Mouse (Mus musculus) hindbrain, embryonic 13.5 days (tissue): ENCODE results near the gene Enpep. TPM values are rescaled to one million over a fixed set of nuclear protein-coding genes. Genes with fewer than 3 reads are reported as not detected.

ENCODE experiments used
- ATAC-seq: fragments of 200-750 bp; cut with Nextera tagmentation; 2 replicates; pipeline ENCODE4 v1.8.0; 2017; ENCODE audit warnings: moderate TSS enrichment; ENCODE audit not compliant: low FRiP score
- H3K27ac ChIP-seq: fragments of 300-500 bp; sonication (generic); 2 replicates; pipeline ENCODE4 v1.5.1; 2015; ENCODE audit warnings: inconsistent platforms, mild to moderate bottlenecking, moderate library complexity
- H3K27me3 ChIP-seq: fragments of 300-500 bp; sonication (generic); 2 replicates; pipeline ENCODE4 v1.6.1; 2015; ENCODE audit warnings: mild to moderate bottlenecking, inconsistent platforms
- H3K36me3 ChIP-seq: fragments of 300-500 bp; sonication (generic); 2 replicates; pipeline ENCODE4 v1.6.1; 2015; ENCODE audit warnings: mild to moderate bottlenecking, inconsistent platforms
- H3K4me1 ChIP-seq: fragments of 300-500 bp; sonication (generic); replicated peaks from 2 replicates; pipeline ENCODE4 v1.6.1; 2015; ENCODE audit warnings: inconsistent platforms
- H3K4me2 ChIP-seq: fragments of 300-500 bp; sonication (generic); 2 replicates; pipeline ENCODE4 v1.6.1; 2015; ENCODE audit warnings: inconsistent platforms, mild to moderate bottlenecking, moderate library complexity
- H3K4me3 ChIP-seq: fragments of 300-500 bp; sonication (generic); 2 replicates; pipeline ENCODE4 v1.5.1; 2015; ENCODE audit warnings: mild to moderate bottlenecking, inconsistent platforms
- H3K9ac ChIP-seq: fragments of 300-500 bp; sonication (generic); 2 replicates; pipeline ENCODE4 v1.6.1; 2015; ENCODE audit warnings: mild to moderate bottlenecking, inconsistent platforms
- H3K9me3 ChIP-seq: fragments of 300-500 bp; sonication (generic); 2 replicates; pipeline ENCODE4 v1.6.1; 2016; ENCODE audit warnings: inconsistent platforms
- WGBS: fragments of 180-500 bp; shearing (Covaris S2); methylation state at CpG from one replicate; pipeline ENCODE4 v1.1.7; 2015; 5-methylcytosine and 5-hydroxymethylcytosine counted together
- polyA plus RNA-seq: library from polyadenylated mRNA; unstranded; fragments of >200 nt; fragmentation: Nextera tagmentation; extraction: Ambion mirVana; gene quantifications from 2 replicates; pipeline ENCODE4 v1.2.1, GENCODE M21; 2015

Enpep gene
- polyA plus RNA-seq: 1.6 and 1.8 TPM in 2 replicates

DNA sequence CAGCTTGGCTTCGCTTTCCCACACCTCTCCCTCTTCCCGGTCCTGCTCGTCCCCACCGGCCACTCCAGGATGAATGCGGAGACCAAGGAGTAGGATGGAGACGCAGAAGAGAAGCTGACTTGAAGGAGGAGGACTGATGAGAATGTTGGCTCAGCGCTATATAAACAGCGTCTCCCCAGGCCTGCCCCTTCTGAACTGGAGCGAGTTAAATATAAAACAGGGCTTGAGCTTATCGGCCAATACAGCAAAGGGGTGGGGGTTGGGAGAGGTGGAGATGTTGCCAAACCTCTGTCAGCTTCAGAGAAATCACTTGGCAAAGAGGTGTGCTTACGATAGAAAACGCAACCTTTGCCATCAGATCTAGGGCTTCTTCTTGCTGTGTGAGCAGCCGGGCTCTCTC is at the start of gene Enpep:
Gene Enpep (minus strand): TSS at position 135 of the 400 bp plus-strand sequence.
- H3K4me1 ChIP-seq: 0 out of 2 replicates have a peak, but pooled peaks cover 4% of the 10 kb centered on the region
- no peak for ATAC-seq
- peak within 1 kb of the TSS; percentile 30; the same call in 1 of the 2 replicates for H3K4me2 ChIP-seq
- H3K4me3 ChIP-seq: no peak within 1 kb of the TSS
- H3K9ac ChIP-seq: no peak within 1 kb of the TSS
- WGBS: 59% methylated on average over 13 of the region's 13 CpGs
- H3K27me3 ChIP-seq: no peaks in the 10 kb centered on the region
- no peaks in the 10 kb centered on the region for H3K36me3 ChIP-seq
- no peak within 1 kb of the TSS for H3K27ac ChIP-seq
- H3K9me3 ChIP-seq: no peaks in the 10 kb centered on the region

DNA sequence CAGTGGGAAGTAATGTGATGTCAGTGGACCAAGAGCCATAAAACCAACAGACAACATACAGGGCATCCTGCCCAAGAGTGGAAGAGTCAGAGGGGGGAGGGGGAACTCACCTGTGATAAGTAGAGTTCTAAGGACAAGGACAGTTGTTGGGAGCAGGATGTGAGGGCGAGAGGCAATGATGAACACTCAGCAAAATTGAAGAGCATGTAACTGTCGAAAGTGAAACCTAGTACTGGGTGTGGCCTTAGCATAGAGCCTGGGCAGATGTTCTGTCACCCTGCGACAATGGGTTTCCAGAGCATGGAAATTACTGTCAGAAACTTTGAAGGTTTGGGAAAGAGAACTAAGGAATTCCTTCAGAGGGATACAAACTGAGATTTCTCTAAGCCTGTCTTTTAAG is 46.6 kb upstream of the Enpep start:
- no peak overlapping the region for H3K9ac ChIP-seq
- ATAC-seq: no peak
- no peaks in the 10 kb centered on the region for H3K27me3 ChIP-seq
- no peaks in the 10 kb centered on the region for H3K36me3 ChIP-seq
- no peak overlapping the region for H3K4me2 ChIP-seq
- no peaks in the 10 kb centered on the region for H3K4me1 ChIP-seq
- H3K27ac ChIP-seq: no peak overlapping the region
- H3K9me3 ChIP-seq: no peaks in the 10 kb centered on the region
- WGBS: 89% methylated on average over 3 of the region's 3 CpGs
- no peak overlapping the region for H3K4me3 ChIP-seq

DNA sequence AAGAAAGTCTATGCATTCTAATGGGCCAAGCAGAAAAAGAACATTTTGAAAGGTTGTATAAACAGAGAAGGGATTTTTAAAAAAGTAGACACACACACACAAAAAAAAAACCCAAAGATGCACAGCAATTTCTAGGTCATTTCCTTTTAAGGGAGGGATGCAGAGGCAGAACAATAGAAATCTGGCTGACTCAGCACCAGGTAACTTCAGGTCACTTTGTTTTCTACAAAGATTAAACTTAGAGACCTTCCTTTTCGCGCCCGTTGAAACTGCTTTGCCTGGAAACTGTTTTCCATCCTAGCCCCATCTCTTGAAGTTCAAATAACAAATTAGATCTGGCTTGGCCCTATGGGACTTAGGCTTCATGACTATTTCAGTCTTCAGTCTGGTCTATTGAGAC is 42.6 kb upstream of the Enpep start:
- no peaks in the 10 kb centered on the region for H3K9me3 ChIP-seq
- no peak for ATAC-seq
- H3K4me3 ChIP-seq: no peak overlapping the region
- 96% methylated on average over 3 of the region's 3 CpGs for WGBS
- no peaks in the 10 kb centered on the region for H3K36me3 ChIP-seq
- no peak overlapping the region for H3K9ac ChIP-seq
- H3K27ac ChIP-seq: no peak overlapping the region
- H3K4me1 ChIP-seq: no peaks in the 10 kb centered on the region
- no peak overlapping the region for H3K4me2 ChIP-seq
- no peaks in the 10 kb centered on the region for H3K27me3 ChIP-seq

DNA sequence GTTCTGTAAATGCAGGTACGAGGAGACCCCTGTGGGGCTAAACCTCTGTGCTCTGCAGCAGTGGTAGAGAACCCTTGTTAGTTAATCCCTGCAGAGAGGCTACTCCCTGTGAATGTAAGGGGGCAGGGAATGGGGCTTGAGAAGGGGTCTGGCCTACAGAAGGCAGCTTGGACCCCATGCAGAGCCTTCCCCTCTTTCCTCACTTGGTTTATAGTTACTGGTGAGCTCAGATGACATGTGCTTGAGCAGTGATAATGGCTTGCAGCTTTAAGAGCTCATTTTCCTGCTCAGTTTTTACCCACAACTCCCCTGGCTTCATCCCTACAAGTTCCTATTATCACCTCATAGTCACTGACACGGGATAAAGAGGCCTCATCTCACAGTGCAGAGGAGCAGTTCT is 40.6 kb upstream of the Enpep start:
- Histone ChIP-seq H3K9ac (no peak overlapping the region), H3K4me3 (no peak overlapping the region), H3K4me1 (no peaks in the 10 kb centered on the region), H3K27ac (no peak overlapping the region), H3K4me2 (no peak overlapping the region), H3K36me3 (no peaks in the 10 kb centered on the region), H3K27me3 (no peaks in the 10 kb centered on the region), H3K9me3 (no peaks in the 10 kb centered on the region)
- 54% methylated on average over 2 of the region's 2 CpGs for WGBS
- no peak for ATAC-seq

DNA sequence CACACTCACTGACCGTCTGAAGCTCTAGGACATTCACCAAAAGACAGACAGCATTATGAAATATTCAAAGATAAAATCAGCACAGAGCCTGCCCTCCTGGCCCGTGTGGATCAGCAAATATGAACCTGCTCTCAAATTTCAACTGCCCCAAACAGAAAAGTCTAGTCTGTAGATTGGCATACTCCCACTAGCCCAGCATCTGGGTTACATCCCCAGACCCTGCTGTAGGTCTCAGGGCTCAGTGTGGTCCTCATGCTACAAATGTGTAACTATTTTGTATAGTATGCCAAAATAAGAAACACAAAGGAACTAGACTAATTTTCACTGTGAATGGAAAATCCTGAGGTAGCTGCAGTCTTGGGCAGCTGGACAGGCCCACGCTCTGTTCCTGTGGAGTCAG is 37.0 kb upstream of the Enpep start:
- WGBS: 87% methylated on average over 3 of the region's 3 CpGs
- no peak overlapping the region for H3K27ac ChIP-seq
- ATAC-seq: no peak
- H3K4me2 ChIP-seq: no peak overlapping the region
- H3K9ac ChIP-seq: no peak overlapping the region
- no peaks in the 10 kb centered on the region for H3K27me3 ChIP-seq
- H3K9me3 ChIP-seq: no peaks in the 10 kb centered on the region
- no peak overlapping the region for H3K4me3 ChIP-seq
- H3K4me1 ChIP-seq: no peaks in the 10 kb centered on the region
- H3K36me3 ChIP-seq: no peaks in the 10 kb centered on the region

DNA sequence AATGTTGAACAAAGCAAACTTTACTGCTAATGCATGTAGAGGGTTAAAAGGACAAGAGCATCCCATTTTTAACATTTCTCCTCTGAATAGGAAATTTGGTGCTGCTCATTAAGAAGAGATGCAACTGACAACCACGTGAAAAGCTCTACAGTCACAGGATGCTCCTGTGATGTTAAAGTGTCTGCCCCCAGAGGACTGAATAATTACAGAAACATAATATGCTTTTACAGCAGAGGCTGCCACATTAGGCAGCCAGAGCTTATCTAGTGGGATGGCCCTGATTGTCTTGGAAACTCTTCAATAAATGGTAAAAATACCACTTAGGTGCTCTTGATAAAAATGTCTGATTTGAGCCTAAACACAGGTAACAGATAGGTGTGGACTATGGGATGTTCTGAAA is 33.4 kb upstream of the Enpep start:
- no peaks in the 10 kb centered on the region for H3K4me1 ChIP-seq
- H3K4me2 ChIP-seq: no peak overlapping the region
- no peak overlapping the region for H3K27ac ChIP-seq
- 50% methylated on average over 1 of the region's 1 CpGs for WGBS
- H3K9me3 ChIP-seq: no peaks in the 10 kb centered on the region
- no peaks in the 10 kb centered on the region for H3K36me3 ChIP-seq
- no peak overlapping the region for H3K4me3 ChIP-seq
- H3K9ac ChIP-seq: no peak overlapping the region
- H3K27me3 ChIP-seq: no peaks in the 10 kb centered on the region
- no peak for ATAC-seq

DNA sequence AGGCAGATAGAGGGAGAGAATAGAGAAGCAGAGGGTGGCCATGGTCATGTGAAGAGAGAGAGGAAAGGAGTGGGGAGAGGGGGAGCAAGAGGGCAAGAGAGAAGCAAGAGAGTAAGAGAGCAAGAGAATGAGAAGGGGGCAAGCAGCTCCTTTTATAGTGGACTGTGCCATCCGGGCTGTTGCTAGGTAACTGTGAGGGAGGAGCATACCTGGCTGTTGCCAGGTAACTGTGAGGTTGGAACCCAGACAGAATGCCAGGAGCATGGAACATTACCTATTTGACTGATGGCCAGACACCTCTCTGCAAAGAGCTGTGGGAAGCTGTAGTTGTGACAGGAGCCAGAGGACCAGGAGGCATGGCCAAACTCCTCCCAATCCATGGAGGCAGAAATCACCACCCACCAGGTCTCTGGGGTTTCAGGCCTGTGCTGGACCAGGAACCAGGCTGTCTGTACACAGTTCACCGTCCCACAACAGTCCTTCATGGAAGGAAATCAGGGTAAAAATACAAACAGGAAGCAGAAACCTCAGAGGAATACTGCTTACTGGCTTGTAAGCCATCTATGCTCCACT is 32.4 kb upstream of the Enpep start:
- H3K27me3 ChIP-seq: no peaks in the 10 kb centered on the region
- no peak overlapping the region for H3K4me2 ChIP-seq
- H3K36me3 ChIP-seq: no peaks in the 10 kb centered on the region
- H3K4me3 ChIP-seq: no peak overlapping the region
- H3K4me1 ChIP-seq: no peaks in the 10 kb centered on the region
- no peak for ATAC-seq
- no peaks in the 10 kb centered on the region for H3K9me3 ChIP-seq
- no peak overlapping the region for H3K27ac ChIP-seq
- no peak overlapping the region for H3K9ac ChIP-seq
- 70% methylated on average over 2 of the region's 2 CpGs for WGBS

DNA sequence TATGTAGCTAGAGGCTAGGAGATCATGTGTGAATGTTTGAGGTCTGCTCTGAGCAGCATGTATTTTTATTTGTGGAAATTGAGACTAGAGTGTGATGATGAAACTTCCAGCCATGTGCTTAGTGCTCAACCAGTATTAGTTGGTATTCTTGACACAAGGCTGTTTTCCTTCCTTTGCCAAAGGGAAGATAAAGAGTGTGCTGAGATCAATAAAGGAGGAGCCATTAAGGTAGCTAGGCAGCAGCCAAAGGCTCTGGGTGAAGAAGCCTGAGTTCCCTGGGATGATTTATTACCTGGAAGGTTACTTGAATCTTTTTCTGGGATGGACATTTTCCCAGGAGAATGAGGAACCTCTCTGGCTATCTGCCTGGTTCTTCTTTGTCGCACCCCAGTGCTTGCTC is 30.9 kb upstream of the Enpep start:
- no peak overlapping the region for H3K9ac ChIP-seq
- 71% methylated on average over 1 of the region's 1 CpGs for WGBS
- H3K36me3 ChIP-seq: no peaks in the 10 kb centered on the region
- 0 out of 2 replicates have a peak, but pooled peaks have one; percentile 54 for ATAC-seq
- no peak overlapping the region for H3K27ac ChIP-seq
- no peak overlapping the region for H3K4me3 ChIP-seq
- H3K4me2 ChIP-seq: no peak overlapping the region
- no peaks in the 10 kb centered on the region for H3K27me3 ChIP-seq
- H3K9me3 ChIP-seq: no peaks in the 10 kb centered on the region
- no peaks in the 10 kb centered on the region for H3K4me1 ChIP-seq

DNA sequence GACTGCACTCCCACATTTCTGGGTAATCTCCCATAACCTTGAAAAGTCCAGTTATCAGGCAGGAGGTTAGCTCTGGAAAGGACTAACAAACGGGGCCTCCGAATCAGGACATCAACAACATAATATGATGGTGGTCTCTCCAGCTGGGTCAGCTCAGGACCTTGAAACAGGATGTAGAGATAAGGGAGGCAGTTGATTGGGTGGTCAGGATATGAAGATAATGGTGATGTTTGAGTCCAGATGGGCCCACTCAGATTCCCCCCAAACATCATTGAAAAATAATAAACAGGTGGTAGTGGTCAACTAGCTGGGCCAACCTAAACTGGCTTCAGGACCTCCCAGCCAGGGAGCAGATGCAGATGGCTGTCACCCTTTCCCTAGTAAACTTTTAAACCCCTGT is 25.6 kb upstream of the Enpep start:
- Histone ChIP-seq H3K36me3 (no peaks in the 10 kb centered on the region), H3K4me1 (no peaks in the 10 kb centered on the region), H3K27ac (no peak overlapping the region), H3K27me3 (no peaks in the 10 kb centered on the region), H3K4me2 (no peak overlapping the region), H3K4me3 (no peak overlapping the region), H3K9me3 (no peaks in the 10 kb centered on the region), H3K9ac (no peak overlapping the region)
- ATAC-seq: no peak
- WGBS: 93% methylated on average over 2 of the region's 2 CpGs

DNA sequence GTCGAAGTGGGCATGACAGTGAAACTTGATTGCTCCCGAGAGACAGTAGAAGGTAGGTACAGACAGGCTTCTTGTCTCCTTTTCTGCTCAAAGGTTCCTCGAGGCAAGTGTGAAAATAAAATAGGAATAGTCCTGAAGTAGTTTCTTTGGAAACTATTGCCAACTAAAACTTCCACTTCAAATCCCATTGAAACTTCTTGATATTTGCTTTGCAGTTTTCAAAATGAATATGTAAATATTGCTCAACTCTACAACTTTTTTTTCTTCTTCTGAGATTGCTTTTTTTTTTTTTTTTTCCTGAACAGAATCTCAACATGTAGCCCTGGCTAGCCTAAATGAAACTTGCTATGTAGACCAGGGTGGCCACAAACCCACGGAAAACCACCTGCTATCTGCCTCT is 21.4 kb upstream of the Enpep start:
- no peaks in the 10 kb centered on the region for H3K4me1 ChIP-seq
- no peak overlapping the region for H3K4me2 ChIP-seq
- 82% methylated on average over 4 of the region's 4 CpGs for WGBS
- H3K4me3 ChIP-seq: no peak overlapping the region
- no peaks in the 10 kb centered on the region for H3K27me3 ChIP-seq
- no peaks in the 10 kb centered on the region for H3K36me3 ChIP-seq
- no peak overlapping the region for H3K27ac ChIP-seq
- H3K9me3 ChIP-seq: no peaks in the 10 kb centered on the region
- no peak overlapping the region for H3K9ac ChIP-seq
- ATAC-seq: no peak

DNA sequence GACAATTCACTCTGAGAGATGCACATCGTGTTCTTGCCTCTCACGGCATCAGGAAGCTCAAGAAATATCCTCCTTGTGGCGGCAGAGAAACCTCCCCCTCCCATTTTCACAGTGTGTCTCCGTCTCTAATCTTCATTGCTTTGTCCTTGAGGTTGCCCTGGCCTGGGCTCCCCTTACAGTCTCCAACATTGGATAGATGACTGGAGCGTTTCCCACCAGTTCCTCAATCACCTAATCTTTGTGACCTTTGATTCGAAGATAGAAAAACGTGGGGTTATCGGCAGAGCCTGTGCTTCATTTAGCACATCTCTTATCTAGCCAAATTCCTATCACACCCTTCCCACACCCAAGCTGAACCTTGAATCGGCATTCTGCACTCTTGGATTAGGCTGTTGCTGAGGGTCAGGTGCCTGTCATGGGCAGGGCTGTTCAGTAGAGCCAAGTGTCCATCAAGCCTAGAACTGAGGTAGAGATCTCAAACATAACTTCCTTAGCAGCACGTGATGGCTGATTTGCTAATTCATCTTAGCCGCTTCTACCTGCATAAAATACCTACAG is 18.9 kb upstream of the Enpep start:
- Histone ChIP-seq H3K36me3 (no peaks in the 10 kb centered on the region), H3K27ac (no peak overlapping the region)
- 83% methylated on average over 11 of the region's 11 CpGs for WGBS

DNA sequence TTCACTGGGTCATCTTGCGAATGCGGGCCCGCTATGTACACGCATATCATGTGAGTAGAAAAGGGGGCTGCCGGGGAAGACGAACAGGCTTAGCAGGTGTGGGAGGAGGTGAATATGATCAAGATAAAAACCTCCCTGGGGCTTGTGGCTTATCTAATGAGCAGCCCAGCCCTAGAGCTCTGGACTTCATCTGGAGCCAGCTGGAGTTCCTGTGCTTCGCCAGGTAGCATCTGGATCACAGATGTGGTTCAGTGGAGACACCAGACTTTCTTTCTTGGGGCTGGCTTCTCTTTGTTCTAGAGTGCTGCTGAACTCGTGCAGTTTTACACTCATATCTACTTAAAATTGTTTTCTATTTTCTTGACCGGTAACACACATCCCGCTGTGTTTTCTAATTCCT is 14.8 kb upstream of the Enpep start:
- Histone ChIP-seq H3K9me3 (no peaks in the 10 kb centered on the region), H3K4me3 (no peak overlapping the region), H3K27ac (no peak overlapping the region), H3K36me3 (no peaks in the 10 kb centered on the region), H3K9ac (no peak overlapping the region), H3K4me1 (no peaks in the 10 kb centered on the region), H3K27me3 (no peaks in the 10 kb centered on the region), H3K4me2 (no peak overlapping the region)
- ATAC-seq: no peak
- 86% methylated on average over 10 of the region's 10 CpGs for WGBS

More for the DNA sequence above, 18.9 kb upstream of the Enpep start:
- Histone ChIP-seq H3K4me1 (no peaks in the 10 kb centered on the region), H3K9ac (no peak overlapping the region), H3K9me3 (no peaks in the 10 kb centered on the region), H3K4me3 (no peak overlapping the region), H3K4me2 (no peak overlapping the region), H3K27me3 (no peaks in the 10 kb centered on the region)
- ATAC-seq: no peak

DNA sequence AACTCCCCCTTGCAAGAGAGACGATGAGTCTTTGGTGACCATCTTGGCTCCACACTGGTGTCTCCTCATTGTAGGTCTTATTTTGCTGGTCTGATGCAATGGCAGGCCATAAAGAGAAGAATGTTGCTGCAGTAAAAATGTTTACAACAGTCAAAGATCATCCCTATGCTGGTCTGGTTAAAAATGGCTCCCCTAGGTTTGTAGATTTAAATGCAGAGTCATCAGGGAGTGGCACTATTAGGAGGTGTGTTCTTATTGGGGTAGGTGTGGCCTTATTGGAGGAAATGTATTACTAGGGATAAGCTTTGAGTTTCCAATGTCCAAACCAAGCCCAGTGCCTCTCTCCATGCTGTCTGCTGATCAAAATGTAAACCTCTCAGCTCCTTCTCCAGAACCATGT is 10.2 kb upstream of the Enpep start:
- no peaks in the 10 kb centered on the region for H3K9me3 ChIP-seq
- H3K4me2 ChIP-seq: no peak overlapping the region
- ATAC-seq: no peak
- H3K36me3 ChIP-seq: no peaks in the 10 kb centered on the region
- no peaks in the 10 kb centered on the region for H3K4me1 ChIP-seq
- WGBS: 97% methylated on average over 1 of the region's 1 CpGs
- H3K4me3 ChIP-seq: no peak overlapping the region
- no peak overlapping the region for H3K9ac ChIP-seq
- H3K27me3 ChIP-seq: no peaks in the 10 kb centered on the region
- no peak overlapping the region for H3K27ac ChIP-seq
